In the genomic region with DNA sequence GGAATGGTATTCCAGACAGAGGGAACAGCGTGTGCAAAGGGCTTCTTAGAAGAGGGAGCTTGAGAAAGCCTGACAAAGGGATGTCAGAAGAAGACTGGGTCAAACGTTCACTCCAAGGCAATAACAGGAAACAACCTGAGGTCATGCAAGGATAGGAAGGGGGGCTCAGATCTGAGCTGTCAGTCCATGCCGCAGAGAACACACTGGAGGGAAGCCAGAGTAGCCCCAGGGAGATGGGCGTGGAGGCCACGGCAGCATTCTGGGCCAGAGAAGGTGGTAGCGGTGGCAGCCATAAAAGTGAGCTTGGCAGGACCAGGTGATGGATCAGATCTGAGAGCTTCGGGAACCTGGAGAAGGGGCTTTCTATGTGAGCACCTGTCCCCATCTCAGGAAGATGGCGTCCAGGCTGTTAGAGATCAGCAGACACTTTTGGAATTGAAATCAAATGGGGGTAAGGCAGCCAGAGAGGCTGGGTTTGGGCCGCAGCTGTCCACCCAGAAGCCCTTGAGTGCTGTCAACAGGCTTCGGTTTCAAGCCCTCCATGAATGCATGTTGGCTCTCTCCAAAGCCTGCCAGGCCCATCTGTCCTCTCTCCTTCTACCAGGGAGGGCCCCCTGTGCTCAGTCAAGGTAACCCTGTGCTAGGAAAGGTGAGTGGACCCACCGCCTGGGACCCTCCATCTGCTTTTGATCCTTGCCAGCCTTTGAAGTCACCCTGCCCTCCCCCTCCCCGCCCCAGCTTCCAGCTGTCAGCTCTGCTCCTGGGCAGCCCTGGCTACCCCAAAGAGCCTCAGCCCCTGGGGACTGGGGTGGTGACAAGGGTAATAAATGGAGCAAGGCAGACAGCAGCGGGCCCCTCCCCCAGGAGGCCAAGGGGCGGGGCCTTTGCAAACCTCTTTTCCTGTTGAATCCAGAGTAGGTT, we compare ENCODE assay signal across 7 mouse cellular contexts. TPM values are rescaled to one million over a fixed set of nuclear protein-coding genes. Genes with fewer than 3 reads are reported as not detected.
DNase-seq lines count a peak whose midpoint lies in the region; ATAC-seq lines count a peak whose summit lies in the region.

No protein-coding gene starts in this region.

- 52% methylated on average over 14 of the region's 14 CpGs for WGBS in forebrain, embryonic 12.5 days

- 0 out of 2 replicates have a peak overlapping the region, but pooled peaks have one; percentile 31 for H3K27ac ChIP-seq in forebrain, embryonic 12.5 days

- H3K4me1 ChIP-seq in forebrain, embryonic 12.5 days: peaks cover 32% of the 10 kb centered on the region

- H3K9me3 ChIP-seq in forebrain, embryonic 12.5 days: no peaks in the 10 kb centered on the region

- intact Hi-C loops in heart, postnatal 36 days (cut with DNase I): no loop called here

- H3K4me3 ChIP-seq in forebrain, embryonic 12.5 days (replicated peaks): no peak overlapping the region

- peak; percentile 53 for DNase-seq in adrenal gland, adult 2 months
- DNase-seq in heart, postnatal 36 days: peak; percentile 35 to 49
- DNase-seq in kidney, postnatal 36 days: peak; percentile 62 to 83
- DNase-seq in naive thymus-derived CD4-positive, alpha-beta T cell, adult 2 months (ENCODE audit: low read depth): peak; percentile 69
- no peak for DNase-seq in ovary, adult 18-20 months (ENCODE audit: low spot score)
- no peak for DNase-seq in right cerebral cortex, adult 2 months (ENCODE audit: low spot score in 2 of 2)

- peak; percentile 55; the same call in 1 of the 2 replicates for ATAC-seq in forebrain, embryonic 12.5 days (ENCODE audit: low FRiP score)

- H3K36me3 ChIP-seq in forebrain, embryonic 12.5 days (replicated peaks): no peaks in the 10 kb centered on the region

- H3K27me3 ChIP-seq in forebrain, embryonic 12.5 days: 0 out of 2 replicates have a peak, but pooled peaks cover 6% of the 10 kb centered on the region

- H3K9ac ChIP-seq in forebrain, embryonic 12.5 days: no peak overlapping the region

- no peak overlapping the region; the same call in 1 of the 2 replicates for H3K4me2 ChIP-seq in forebrain, embryonic 12.5 days

RNA-seq across cellular contexts. Expression of a gene that starts 58.4 kb away (rescaled TPM):
- 1 to 10 TPM; 2.9 to 3.8 TPM for total RNA-seq in adrenal gland, adult 2 months (2021)
- 5.6 and 7.8 TPM in 2 replicates for polyA plus RNA-seq in adrenal gland, adult 2 months (2012; rRNA removed)
- 7.8 and 7.9 TPM in 2 replicates for polyA plus RNA-seq in forebrain, embryonic 12.5 days (2016; fragmentation: Nextera tagmentation; extraction: Ambion mirVana)
- total RNA-seq in heart, postnatal 36 days (2021): 1 to 10 TPM; 1.4 to 1.6 TPM

Comparison
In these comparisons a context has a peak if more than half of its experiments do, and no peak if none do; other contexts are left out.
1. DNase-seq: peak in adrenal gland, adult 2 months (single experiment), heart, postnatal 36 days (2 of 2), kidney, postnatal 36 days (2 of 2) and naive thymus-derived CD4-positive, alpha-beta T cell, adult 2 months (single experiment); none in ovary, adult 18-20 months (single experiment) and right cerebral cortex, adult 2 months (0 of 2).